Mouse (Mus musculus) forelimb bud, embryonic 11.5 days (tissue): ENCODE measurements around the gene Kctd18.
"Not testable (repeated sequence)": the region's sequence is repeated elsewhere in the genome, so short reads cannot be mapped to it uniquely, and the experiment has no call there.

ENCODE experiments used
- DNase-seq: peaks from one replicate; pipeline ENCODE4 v3.0.0-alpha.2; 2012; ENCODE audit warnings: low read depth, low spot score

Kctd18 gene

GRCm38 (mm10) chr1:58018856-58019255 lies at the start of gene Kctd18:
Gene Kctd18 (minus strand): TSS chr1:58018956.
- DNase-seq, result no peak

DNA sequence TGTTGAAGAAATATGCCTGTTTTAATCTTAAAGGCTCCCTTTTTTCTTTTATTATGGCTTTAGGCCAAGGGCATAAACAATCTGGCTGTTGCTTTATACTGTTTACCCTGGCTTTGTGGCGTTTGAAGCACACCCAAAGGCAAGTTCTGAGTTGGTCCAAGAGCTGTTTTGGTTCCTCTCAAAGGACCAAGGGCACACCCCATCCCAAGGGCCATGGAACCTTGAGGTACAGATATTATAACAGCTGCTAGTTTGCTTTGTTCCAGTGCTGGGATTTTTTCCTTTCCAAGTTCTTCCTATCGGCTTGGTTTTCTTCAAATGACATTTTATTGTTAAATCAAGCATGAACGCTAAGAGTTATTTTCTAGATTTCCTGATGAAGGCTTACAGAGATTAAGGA lies 46.9 kb upstream of the Kctd18 start:
- no peak for DNase-seq

GRCm38 (mm10) chr1:58065151-58065550 lies 46.4 kb upstream of the Kctd18 start:
- DNase-seq, result no peak

DNA sequence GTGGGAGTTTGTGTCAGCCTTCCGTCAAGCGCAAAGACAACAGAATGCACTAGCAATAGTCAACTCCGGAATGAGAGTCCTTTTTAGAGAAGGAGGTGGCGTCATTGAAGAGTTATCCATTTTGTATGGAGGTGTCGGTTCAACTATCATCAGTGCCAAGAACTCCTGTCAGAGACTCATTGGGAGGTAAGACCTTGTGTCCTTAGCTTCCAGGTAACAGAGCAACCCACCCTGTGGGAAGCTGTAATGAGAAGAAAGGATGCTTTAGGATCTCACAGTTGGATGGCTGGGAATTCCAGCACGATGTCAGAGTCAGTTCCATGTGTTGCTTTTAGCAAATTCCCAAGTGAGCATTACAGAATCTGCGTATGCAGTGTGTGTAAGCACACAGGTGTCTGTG lies 43.4 kb upstream of the Kctd18 start:
- no peak for DNase-seq

DNA sequence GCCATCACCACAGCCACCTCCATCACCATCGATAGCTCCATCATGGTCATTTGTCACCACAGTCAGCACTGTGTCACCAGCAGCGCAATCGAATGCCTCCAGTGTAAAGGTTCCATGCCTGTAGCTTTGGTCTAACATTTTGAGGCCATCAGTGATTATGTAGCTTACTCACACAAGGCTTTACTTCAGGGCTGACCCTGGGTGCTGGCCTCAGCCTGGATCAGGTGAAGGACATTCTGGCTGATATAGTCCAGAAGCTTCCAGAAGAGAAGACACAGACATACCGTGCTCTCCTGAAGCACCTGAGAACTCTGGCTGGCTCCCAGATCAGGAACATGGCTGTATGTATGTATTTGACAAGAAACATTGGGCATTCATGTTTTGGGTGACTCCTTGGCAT lies 40.1 kb upstream of the Kctd18 start:
- DNase-seq, result no peak

DNA sequence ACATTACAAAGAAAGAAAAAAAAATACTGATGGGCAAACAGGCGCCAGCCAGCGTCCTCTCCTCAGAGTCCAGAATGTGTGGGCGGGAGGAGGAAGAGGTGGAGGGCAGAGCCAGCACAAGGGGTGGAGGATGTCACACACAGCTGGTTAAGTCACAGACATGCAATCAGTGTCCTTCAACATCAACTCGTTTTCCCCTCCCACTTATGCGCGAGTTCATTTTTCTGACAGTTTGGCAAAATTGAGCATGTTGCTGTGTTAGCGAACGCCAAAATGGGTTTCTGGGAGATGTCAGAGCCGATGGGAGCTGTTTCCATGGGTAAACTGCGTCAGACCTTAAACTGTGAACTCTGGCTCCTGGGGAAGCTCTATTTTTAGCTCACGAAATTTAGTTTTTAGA lies 38.2 kb upstream of the Kctd18 start:
- no peak for DNase-seq

GRCm38 (mm10) chr1:58056074-58056807 lies 37.5 kb upstream of the Kctd18 start:
- no peak for DNase-seq

DNA sequence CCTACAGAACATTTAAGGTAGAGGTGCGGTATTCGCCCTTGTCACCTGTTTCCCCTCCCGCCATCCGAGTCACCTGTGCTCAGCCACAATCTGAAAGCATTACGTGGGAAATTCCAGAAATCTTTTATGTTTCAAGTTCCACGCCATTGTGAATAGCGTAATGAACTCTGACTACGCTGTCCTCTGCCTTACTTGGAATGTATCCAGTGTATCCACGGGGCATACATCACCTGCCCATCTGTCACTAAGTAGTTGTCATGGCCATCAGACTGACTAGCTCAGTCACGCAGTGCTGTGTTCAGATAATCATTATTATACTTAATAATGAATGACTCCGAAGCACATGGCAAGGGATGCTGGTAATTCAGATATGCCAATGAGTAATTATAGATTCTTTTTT lies 36.8 kb upstream of the Kctd18 start:
- DNase-seq, result no peak

GRCm38 (mm10) chr1:58049126-58049525 lies 30.4 kb upstream of the Kctd18 start:
- DNase-seq, result no peak

- DNase-seq, result no peak
Observed at GRCm38 (mm10) chr1:58046721-58047290, 28.1 kb upstream of the Kctd18 start.

- DNase-seq, result no peak
Observed at GRCm38 (mm10) chr1:58045546-58045945, 26.8 kb upstream of the Kctd18 start.

DNA sequence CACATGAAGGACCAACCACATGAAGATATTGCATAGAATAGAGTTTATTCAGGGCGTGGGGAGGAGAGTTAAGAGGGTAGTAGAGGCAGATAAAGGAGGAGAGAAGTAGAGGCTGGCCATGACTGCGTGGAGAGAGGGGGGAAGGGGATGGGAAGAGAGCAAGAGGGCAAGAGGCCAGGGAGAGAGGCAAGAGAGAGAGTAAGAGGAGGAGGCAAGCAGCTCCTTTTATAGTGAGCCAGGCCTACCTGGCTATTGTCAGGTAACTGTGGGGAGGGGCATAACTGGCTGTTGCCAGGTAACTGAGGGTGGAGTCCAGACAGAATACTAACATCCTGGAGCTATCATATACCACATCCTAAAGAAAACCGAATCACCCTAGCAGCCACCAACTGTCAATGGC lies 26.3 kb upstream of the Kctd18 start:
- no peak for DNase-seq

DNA sequence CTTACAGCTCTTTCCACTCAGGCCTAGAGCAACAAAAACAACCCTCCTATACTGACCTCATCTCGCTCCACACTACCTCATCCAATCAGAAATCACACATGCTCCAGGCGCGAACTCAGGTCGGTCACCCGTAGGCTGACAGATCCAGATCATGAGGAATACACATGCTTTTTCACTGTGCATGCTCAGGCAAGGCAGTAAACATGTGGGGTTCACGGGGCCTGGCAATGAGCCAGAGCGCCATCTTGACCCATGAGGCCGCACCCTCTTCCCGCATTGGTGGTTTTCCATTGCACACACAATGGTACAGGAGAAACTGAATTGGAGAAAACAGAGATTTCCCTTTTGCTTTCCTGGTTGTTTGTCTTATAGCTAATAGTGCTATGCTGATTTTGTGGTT lies 18.6 kb upstream of the Kctd18 start:
- DNase-seq, result not testable (repeated sequence)

- DNase-seq, result peak; percentile 74
Observed at GRCm38 (mm10) chr1:58031160-58031769, 12.5 kb upstream of the Kctd18 start.

GRCm38 (mm10) chr1:58030156-58030871 lies 11.6 kb upstream of the Kctd18 start:
- peak; percentile 17 for DNase-seq

DNA sequence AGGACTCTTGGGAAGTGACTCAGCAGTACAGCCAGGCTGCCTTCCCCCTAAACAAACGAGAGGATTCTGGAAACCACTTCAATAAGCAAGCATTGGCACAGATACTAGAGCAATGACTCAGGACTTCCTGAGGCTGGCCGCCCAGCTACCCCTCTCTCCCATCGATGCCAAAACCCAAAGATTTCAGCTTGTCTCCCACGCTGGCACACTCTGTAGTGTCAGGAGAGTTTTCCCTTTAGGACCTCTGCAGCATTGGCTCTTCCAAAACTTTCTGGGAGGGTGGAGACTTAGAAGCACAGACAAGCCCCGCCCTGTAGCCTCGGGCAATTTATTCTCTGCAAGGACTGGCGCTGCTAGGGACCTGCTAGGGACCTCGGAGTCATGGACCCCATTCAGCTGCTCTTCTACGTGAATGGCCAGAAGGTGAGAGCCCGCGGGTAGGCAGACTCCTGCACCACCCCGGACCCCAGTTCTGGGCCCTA lies 10.9 kb upstream of the Kctd18 start, which contains the start of gene Aox1:
Aox1 (plus strand) TSS at position 296 of the 482 bp plus-strand sequence.
- DNase-seq, result peak; percentile 41

DNA sequence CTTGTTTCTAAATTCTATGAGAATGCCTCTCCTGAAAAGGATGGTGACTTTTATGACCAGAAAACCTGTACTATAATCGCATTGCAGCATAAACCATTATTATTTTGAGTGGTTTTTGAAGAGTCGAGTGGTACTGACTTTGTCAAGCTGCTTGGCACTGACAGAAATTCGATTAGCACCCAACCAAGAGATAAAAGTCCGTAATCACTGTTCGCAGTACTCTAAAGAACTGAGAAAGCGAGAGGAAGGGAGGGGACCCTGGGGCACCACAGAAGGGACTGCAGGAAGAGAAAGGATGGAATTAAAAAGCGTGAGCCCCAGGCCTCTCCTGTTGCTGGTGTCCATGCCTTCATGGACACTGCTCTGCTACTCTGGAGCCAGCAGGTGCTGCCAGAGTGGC lies 9.0 kb upstream of the Kctd18 start:
- no peak for DNase-seq

GRCm38 (mm10) chr1:58006388-58006787 lies 12.4 kb downstream of the Kctd18 start:
- not testable (repeated sequence) for DNase-seq

- DNase-seq, result no peak
Observed at GRCm38 (mm10) chr1:57998146-57998545, 20.6 kb downstream of the Kctd18 start.

DNA sequence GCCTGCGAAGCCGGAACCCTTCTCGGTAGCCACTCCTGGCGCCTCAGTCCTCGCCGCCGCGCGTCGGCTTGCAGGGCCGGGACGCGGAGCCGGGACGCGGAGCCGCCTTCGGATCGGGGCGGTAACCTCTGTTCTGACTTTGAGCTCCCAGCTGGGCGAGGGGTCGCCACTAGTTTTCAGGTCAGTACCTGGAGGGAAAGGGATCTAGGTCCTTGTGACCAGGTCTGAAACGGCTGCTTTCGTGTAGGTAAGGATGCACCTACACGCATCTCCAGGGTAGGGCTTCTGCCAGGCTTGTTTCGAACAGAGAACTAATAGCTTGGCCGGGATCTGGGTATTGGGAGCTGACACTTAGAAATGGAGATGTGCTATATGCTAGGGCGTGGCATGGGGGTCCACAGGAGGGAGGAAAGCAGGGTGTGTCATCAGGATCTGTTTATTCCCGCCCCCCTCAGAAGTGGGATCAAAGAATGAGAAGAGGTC lies 22.6 kb downstream of the Kctd18 start:
- no peak for DNase-seq

DNA sequence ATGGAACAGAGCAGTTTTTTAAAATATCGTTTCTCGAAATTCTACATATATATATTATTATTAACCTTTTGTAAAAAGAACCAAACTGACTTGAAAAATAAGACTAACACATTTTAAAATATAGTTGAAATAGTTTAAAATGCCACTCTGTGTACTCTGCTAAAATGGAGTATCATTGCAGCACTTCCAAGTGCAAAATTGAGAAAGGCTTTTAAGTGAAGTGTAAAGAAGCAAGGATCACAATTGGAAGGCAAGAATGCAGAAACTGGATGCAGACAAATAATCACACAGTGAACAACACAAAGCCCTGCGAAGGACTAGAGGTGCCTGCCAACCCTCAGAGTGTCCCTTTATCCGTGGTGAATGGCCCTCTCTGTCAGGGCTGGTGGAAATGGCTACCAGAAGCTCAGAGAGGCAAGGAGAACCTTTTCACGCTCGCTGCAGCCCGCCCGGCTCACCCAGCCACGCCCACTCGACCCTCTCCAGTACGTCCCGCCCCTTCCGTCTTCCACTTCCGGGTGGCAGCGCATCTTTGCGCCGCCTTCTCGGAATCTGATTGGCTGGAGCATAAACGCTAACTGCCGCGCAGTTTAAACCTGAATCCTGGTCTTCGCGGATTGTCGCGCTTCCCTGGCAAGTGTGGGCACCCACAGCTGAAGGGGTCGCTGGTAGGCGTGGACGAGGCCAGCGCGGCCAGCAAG lies 23.2 kb downstream of the Kctd18 start, which contains the start of gene Sgo2a:
Sgo2a (plus strand) TSS at position 540 of the 701 bp plus-strand sequence.
- peak; percentile 96 for DNase-seq
